Mouse (Mus musculus) heart, postnatal 0 days (tissue): ENCODE data around the gene Fes. TPM values are rescaled to one million over a fixed set of nuclear protein-coding genes. Genes with fewer than 3 reads are reported as not detected.

ENCODE experiments used
- ATAC-seq: fragments of 200-750 bp; cut with Nextera tagmentation; 2 replicates; pipeline ENCODE4 v1.8.0; 2017; ENCODE audit warnings: low read depth, moderate number of reproducible peaks, moderate library complexity; ENCODE audit not compliant: insufficient read depth
- DNase-seq: peaks from one replicate; pipeline ENCODE4 v3.0.0-alpha.2; 2016; ENCODE audit warnings: low spot score
- H3K27ac ChIP-seq: fragments of 300-500 bp; sonication (generic); 2 replicates; pipeline ENCODE4 v1.5.1; 2014; ENCODE audit warnings: low read depth, mild to moderate bottlenecking
- H3K27me3 ChIP-seq: fragments of 300-500 bp; sonication (generic); 2 replicates; pipeline ENCODE4 v1.6.1; 2014; ENCODE audit warnings: low read length, mixed read lengths; ENCODE audit not compliant: control insufficient read depth, insufficient read depth
- H3K36me3 ChIP-seq: fragments of 300-500 bp; sonication (generic); replicated peaks from 2 replicates; pipeline ENCODE4 v1.6.1; 2014; ENCODE audit warnings: low read length, mixed read lengths; ENCODE audit not compliant: control insufficient read depth, insufficient read depth
- H3K4me1 ChIP-seq: fragments of 300-500 bp; sonication (generic); 2 replicates; pipeline ENCODE4 v1.6.1; 2014; ENCODE audit warnings: antibody characterized with exemption; ENCODE audit not compliant: control insufficient read depth, insufficient read depth
- H3K4me2 ChIP-seq: fragments of 300-500 bp; sonication (generic); 2 replicates; pipeline ENCODE4 v1.6.1; 2014; ENCODE audit warnings: low read depth, mild to moderate bottlenecking, low read length, moderate library complexity
- H3K4me3 ChIP-seq: fragments of 300-500 bp; sonication (generic); 2 replicates; pipeline ENCODE4 v1.5.1; 2014; ENCODE audit warnings: low read depth, low read length
- H3K9ac ChIP-seq: fragments of 300-500 bp; sonication (generic); replicated peaks from 2 replicates; pipeline ENCODE4 v1.6.1; 2014; ENCODE audit warnings: low read depth, low read length, mixed read lengths
- H3K9me3 ChIP-seq: fragments of 300-500 bp; sonication (generic); replicated peaks from 2 replicates; pipeline ENCODE4 v1.6.1; 2016; ENCODE audit warnings: low read length; ENCODE audit not compliant: control insufficient read depth
- CTCF ChIP-seq: IDR thresholded peaks from 2 replicates; pipeline ENCODE4 v1.5.1; 2016; ENCODE audit warnings: antibody characterized with exemption, control low read depth, low read depth
- EP300 ChIP-seq: IDR thresholded peaks from 2 replicates; pipeline ENCODE4 v1.6.1; 2016; ENCODE audit warnings: antibody characterized with exemption, low read depth
- WGBS: fragments of 180-500 bp; shearing (Covaris S2); extraction: QIAGEN DNeasy Blood & Tissue Kit; methylation state at CpG from one replicate; pipeline ENCODE4 v1.1.7; 2014; 5-methylcytosine and 5-hydroxymethylcytosine counted together
- polyA plus RNA-seq: library from polyadenylated mRNA; unstranded; fragments of >200 nt; fragmentation: Nextera tagmentation; extraction: Ambion mirVana; gene quantifications from 2 replicates; pipeline ENCODE4 v1.2.1, GENCODE M21; 2015
- total RNA-seq: library from RNA; depleted of rRNA; stranded (reverse); fragments of >200 nt; gene quantifications from 2 replicates; pipeline ENCODE4 v1.2.3, GENCODE M21; 2014; ENCODE audit warnings: low replicate concordance

Fes gene
- total and polyA plus RNA-seq, 2 experiments from 2014 or later = 9.7 to 13.5 TPM

GRCm38 (mm10) chr7:80374280-80374679, 13.5 kb downstream of the Fes start:
- TF ChIP-seq CTCF = no peak
- no peak for TF ChIP-seq EP300
- no peak overlapping the region for H3K4me3 ChIP-seq
- DNase-seq = no peak
- no peaks in the 10 kb centered on the region for H3K27me3 ChIP-seq
- H3K9ac ChIP-seq = no peak overlapping the region
- H3K4me2 ChIP-seq = no peak overlapping the region
- no peak overlapping the region for H3K27ac ChIP-seq
- 0 out of 2 replicates have a peak, but pooled peaks cover 8% of the 10 kb centered on the region for H3K4me1 ChIP-seq
- peaks cover 6% of the 10 kb centered on the region; the same call in 1 of the 2 replicates for H3K36me3 ChIP-seq
- WGBS = 51% methylated on average over 3 of the region's 3 CpGs
- ATAC-seq = no peak
- no peaks in the 10 kb centered on the region for H3K9me3 ChIP-seq

- no peak overlapping the region for H3K4me3 ChIP-seq
- H3K27me3 ChIP-seq = no peaks in the 10 kb centered on the region
- peaks cover 2% of the 10 kb centered on the region; the same call in 1 of the 2 replicates for H3K36me3 ChIP-seq
- DNase-seq = no peak
- H3K4me1 ChIP-seq = 0 out of 2 replicates have a peak, but pooled peaks cover 10% of the 10 kb centered on the region
- no peaks in the 10 kb centered on the region for H3K9me3 ChIP-seq
- TF ChIP-seq EP300 (no peak), CTCF (no peak)
- WGBS = 85% methylated on average over 12 of the region's 12 CpGs
- no peak for ATAC-seq
- no peak overlapping the region for H3K9ac ChIP-seq
- no peak overlapping the region for H3K27ac ChIP-seq
- H3K4me2 ChIP-seq = no peak overlapping the region
These were observed 13.9 kb downstream of the Fes start for GRCm38 (mm10) chr7:80373850-80374249.

GRCm38 (mm10) chr7:80373352-80373751, 14.4 kb downstream of the Fes start:
- Histone ChIP-seq H3K36me3 (peaks cover 2% of the 10 kb centered on the region; the same call in 1 of the 2 replicates), H3K4me3 (no peak overlapping the region), H3K9me3 (no peaks in the 10 kb centered on the region), H3K4me2 (no peak overlapping the region), H3K27me3 (no peaks in the 10 kb centered on the region), H3K27ac (no peak overlapping the region), H3K4me1 (0 out of 2 replicates have a peak, but pooled peaks cover 10% of the 10 kb centered on the region), H3K9ac (no peak overlapping the region)
- no peak for ATAC-seq
- DNase-seq = no peak
- no peak for TF ChIP-seq CTCF
- TF ChIP-seq EP300 = no peak
- 67% methylated on average over 4 of the region's 4 CpGs for WGBS

GRCm38 (mm10) chr7:80372667-80373066, 15.1 kb downstream of the Fes start:
- DNase-seq = no peak
- Histone ChIP-seq H3K9me3 (no peaks in the 10 kb centered on the region), H3K36me3 (peaks cover 9% of the 10 kb centered on the region), H3K4me2 (no peak overlapping the region), H3K27ac (no peak overlapping the region), H3K9ac (no peak overlapping the region), H3K4me1 (0 out of 2 replicates have a peak, but pooled peaks cover 10% of the 10 kb centered on the region), H3K4me3 (no peak overlapping the region), H3K27me3 (no peaks in the 10 kb centered on the region)
- no peak for TF ChIP-seq EP300
- no peak for TF ChIP-seq CTCF
- ATAC-seq = no peak
- 38% methylated on average over 2 of the region's 2 CpGs for WGBS

- H3K9me3 ChIP-seq = no peaks in the 10 kb centered on the region
- 0 out of 2 replicates have a peak, but pooled peaks cover 10% of the 10 kb centered on the region for H3K4me1 ChIP-seq
- ATAC-seq = no peak
- H3K9ac ChIP-seq = no peak overlapping the region
- H3K27ac ChIP-seq = no peak overlapping the region
- no peak overlapping the region for H3K4me2 ChIP-seq
- H3K4me3 ChIP-seq = no peak overlapping the region
- TF ChIP-seq CTCF (no peak), EP300 (no peak)
- DNase-seq = no peak
- H3K36me3 ChIP-seq = peaks cover 14% of the 10 kb centered on the region
- H3K27me3 ChIP-seq = no peaks in the 10 kb centered on the region
- 56% methylated on average over 3 of the region's 3 CpGs for WGBS
These were observed 15.6 kb downstream of the Fes start for GRCm38 (mm10) chr7:80372166-80372565.

- under 1% methylated on average over 49 of the region's 86 CpGs for WGBS
- DNase-seq = peak; percentile 68
These were observed 16.6 kb downstream of the Fes start, which contains the start of gene Man2a2 for GRCm38 (mm10) chr7:80371041-80371751. Man2a2 (minus strand) TSS chr7:80371375.

More at GRCm38 (mm10) chr7:80371041-80371751, 16.6 kb downstream of the Fes start, which contains the start of gene Man2a2:
- Histone ChIP-seq H3K4me1 (0 out of 2 replicates have a peak, but pooled peaks cover 10% of the 10 kb centered on the region), H3K9me3 (no peaks in the 10 kb centered on the region), H3K27ac (peak within 1 kb of the TSS; percentile 82), H3K4me3 (peak within 1 kb of the TSS; percentile 92), H3K9ac (peak within 1 kb of the TSS; percentile 83), H3K36me3 (peaks cover 24% of the 10 kb centered on the region), H3K4me2 (peak within 1 kb of the TSS; percentile 87), H3K27me3 (no peaks in the 10 kb centered on the region)
- TF ChIP-seq CTCF (peak; percentile 52), EP300 (no peak)
- ATAC-seq = peak; percentile 83
